Mouse (Mus musculus) intestine, embryonic 15.5 days (tissue): ENCODE data around the gene Dnajb6. TPM values are rescaled to one million over a fixed set of nuclear protein-coding genes. Genes with fewer than 3 reads are reported as not detected.

Experiments
- ATAC-seq: fragments of 200-750 bp; cut with Nextera tagmentation; 2 replicates; pipeline ENCODE4 v1.8.0; 2017; ENCODE audit warnings: moderate TSS enrichment, moderate library complexity
- H3K27ac ChIP-seq: fragments of 300-500 bp; sonication (generic); 2 replicates; pipeline ENCODE4 v1.5.1; 2015; ENCODE audit warnings: mild to moderate bottlenecking, inconsistent platforms
- H3K27me3 ChIP-seq: fragments of 300-500 bp; sonication (generic); replicated peaks from 2 replicates; pipeline ENCODE4 v1.6.1; 2015; ENCODE audit warnings: inconsistent platforms
- H3K36me3 ChIP-seq: fragments of 300-500 bp; sonication (generic); 2 replicates; pipeline ENCODE4 v1.6.1; 2015; ENCODE audit warnings: inconsistent platforms
- H3K4me1 ChIP-seq: fragments of 300-500 bp; sonication (generic); replicated peaks from 2 replicates; pipeline ENCODE4 v1.6.1; 2015; ENCODE audit warnings: inconsistent platforms
- H3K4me2 ChIP-seq: fragments of 300-500 bp; sonication (generic); replicated peaks from 2 replicates; pipeline ENCODE4 v1.6.1; 2015; ENCODE audit warnings: mild to moderate bottlenecking, inconsistent platforms
- H3K4me3 ChIP-seq: fragments of 300-500 bp; sonication (generic); replicated peaks from 2 replicates; pipeline ENCODE4 v1.5.1; 2015; ENCODE audit warnings: inconsistent platforms
- H3K9ac ChIP-seq: fragments of 300-500 bp; sonication (generic); 2 replicates; pipeline ENCODE4 v1.6.1; 2015; ENCODE audit warnings: inconsistent platforms
- H3K9me3 ChIP-seq: fragments of 300-500 bp; sonication (generic); 2 replicates; pipeline ENCODE4 v1.6.1; 2016; ENCODE audit warnings: inconsistent platforms
- WGBS: fragments of 180-500 bp; shearing (Covaris S2); methylation state at CpG from one replicate; pipeline ENCODE4 v1.1.7; 2015; 5-methylcytosine and 5-hydroxymethylcytosine counted together
- polyA plus RNA-seq: library from polyadenylated mRNA; unstranded; fragments of >200 nt; fragmentation: Nextera tagmentation; extraction: Ambion mirVana; gene quantifications from 2 replicates; pipeline ENCODE4 v1.2.1, GENCODE M21; 2015

The Dnajb6 gene
- polyA plus RNA-seq, 1 experiment from 2014 or later = 138 TPM

GRCm38 (mm10) chr5:29734831-29735510, 517 bp upstream of the Dnajb6 start:
- H3K4me2 ChIP-seq = peak overlapping the region; percentile 54
- H3K36me3 ChIP-seq = no peaks in the 10 kb centered on the region
- peak overlapping the region; percentile 74 for H3K9ac ChIP-seq
- ATAC-seq = peak; percentile 8
- peaks cover 12% of the 10 kb centered on the region for H3K4me1 ChIP-seq
- peak overlapping the region; percentile 96 for H3K27ac ChIP-seq
- H3K4me3 ChIP-seq = peak overlapping the region; percentile 58
- no peaks in the 10 kb centered on the region for H3K9me3 ChIP-seq
- 44% methylated on average over 6 of the region's 6 CpGs for WGBS
- no peaks in the 10 kb centered on the region for H3K27me3 ChIP-seq

- H3K9ac ChIP-seq = peak overlapping the region; percentile 74
Measured at GRCm38 (mm10) chr5:29736073-29736900, 799 bp downstream of the Dnajb6 start.

GRCm38 (mm10) chr5:29736942-29737341, 1.5 kb downstream of the Dnajb6 start:
- Histone ChIP-seq H3K4me2 (peak overlapping the region; percentile 54), H3K4me1 (peaks cover 12% of the 10 kb centered on the region), H3K36me3 (no peaks in the 10 kb centered on the region), H3K27me3 (no peaks in the 10 kb centered on the region), H3K9ac (peak overlapping the region; percentile 74), H3K4me3 (peak overlapping the region; percentile 58), H3K9me3 (no peaks in the 10 kb centered on the region), H3K27ac (no peak overlapping the region)
- ATAC-seq = no peak
- 47% methylated on average over 9 of the region's 9 CpGs for WGBS

More at GRCm38 (mm10) chr5:29736073-29736900, 799 bp downstream of the Dnajb6 start:
- H3K27ac ChIP-seq = peak overlapping the region; percentile 96
- H3K4me2 ChIP-seq = peak overlapping the region; percentile 54
- no peaks in the 10 kb centered on the region for H3K36me3 ChIP-seq
- under 1% methylated on average over 48 of the region's 48 CpGs for WGBS
- H3K27me3 ChIP-seq = no peaks in the 10 kb centered on the region
- peaks cover 12% of the 10 kb centered on the region for H3K4me1 ChIP-seq
- peak; percentile 66 for ATAC-seq
- H3K9me3 ChIP-seq = no peaks in the 10 kb centered on the region
- peak overlapping the region; percentile 58 for H3K4me3 ChIP-seq

GRCm38 (mm10) chr5:29737471-29737870, 2.0 kb downstream of the Dnajb6 start:
- Histone ChIP-seq H3K9ac (no peak overlapping the region), H3K4me3 (no peak overlapping the region), H3K36me3 (no peaks in the 10 kb centered on the region), H3K4me1 (peaks cover 12% of the 10 kb centered on the region), H3K4me2 (peak overlapping the region; percentile 54), H3K27ac (no peak overlapping the region), H3K27me3 (no peaks in the 10 kb centered on the region), H3K9me3 (no peaks in the 10 kb centered on the region)
- 86% methylated on average over 5 of the region's 5 CpGs for WGBS
- no peak for ATAC-seq

GRCm38 (mm10) chr5:29738076-29738475, 2.6 kb downstream of the Dnajb6 start:
- Histone ChIP-seq H3K27ac (no peak overlapping the region), H3K9ac (no peak overlapping the region), H3K4me1 (peaks cover 12% of the 10 kb centered on the region), H3K36me3 (no peaks in the 10 kb centered on the region), H3K27me3 (no peaks in the 10 kb centered on the region), H3K4me3 (no peak overlapping the region), H3K4me2 (no peak overlapping the region), H3K9me3 (no peaks in the 10 kb centered on the region)
- WGBS = 80% methylated on average over 4 of the region's 4 CpGs
- no peak for ATAC-seq

GRCm38 (mm10) chr5:29740651-29741050, 5.2 kb downstream of the Dnajb6 start:
- Histone ChIP-seq H3K4me1 (peaks cover 12% of the 10 kb centered on the region), H3K4me3 (no peak overlapping the region), H3K36me3 (no peaks in the 10 kb centered on the region), H3K27me3 (no peaks in the 10 kb centered on the region), H3K27ac (no peak overlapping the region), H3K9me3 (no peaks in the 10 kb centered on the region), H3K4me2 (no peak overlapping the region), H3K9ac (no peak overlapping the region)
- no peak for ATAC-seq
- 77% methylated on average over 1 of the region's 1 CpGs for WGBS

- no peak overlapping the region for H3K4me2 ChIP-seq
- no peaks in the 10 kb centered on the region for H3K36me3 ChIP-seq
- no peak for ATAC-seq
- no peak overlapping the region for H3K27ac ChIP-seq
- H3K27me3 ChIP-seq = no peaks in the 10 kb centered on the region
- peaks cover 12% of the 10 kb centered on the region for H3K4me1 ChIP-seq
- H3K9ac ChIP-seq = no peak overlapping the region
- no peak overlapping the region for H3K4me3 ChIP-seq
- 73% methylated on average over 4 of the region's 4 CpGs for WGBS
- no peaks in the 10 kb centered on the region for H3K9me3 ChIP-seq
Measured at GRCm38 (mm10) chr5:29741093-29741492, 5.6 kb downstream of the Dnajb6 start.

GRCm38 (mm10) chr5:29747661-29748060, 12.2 kb downstream of the Dnajb6 start:
- Histone ChIP-seq H3K4me1 (no peaks in the 10 kb centered on the region), H3K9ac (no peak overlapping the region), H3K4me3 (no peak overlapping the region), H3K4me2 (no peak overlapping the region), H3K36me3 (0 out of 2 replicates have a peak, but pooled peaks cover 4% of the 10 kb centered on the region), H3K27ac (no peak overlapping the region), H3K27me3 (no peaks in the 10 kb centered on the region), H3K9me3 (no peaks in the 10 kb centered on the region)
- WGBS = 96% methylated on average over 2 of the region's 2 CpGs
- ATAC-seq = no peak

GRCm38 (mm10) chr5:29751306-29751705, 15.8 kb downstream of the Dnajb6 start:
- H3K4me2 ChIP-seq = no peak overlapping the region
- no peaks in the 10 kb centered on the region for H3K27me3 ChIP-seq
- H3K9me3 ChIP-seq = no peaks in the 10 kb centered on the region
- no peaks in the 10 kb centered on the region for H3K4me1 ChIP-seq
- H3K36me3 ChIP-seq = peaks cover 12% of the 10 kb centered on the region; the same call in 1 of the 2 replicates
- no peak for ATAC-seq
- no peak overlapping the region for H3K27ac ChIP-seq
- no peak overlapping the region for H3K4me3 ChIP-seq
- no peak overlapping the region for H3K9ac ChIP-seq

- Histone ChIP-seq H3K9ac (no peak overlapping the region), H3K4me1 (no peaks in the 10 kb centered on the region), H3K27me3 (no peaks in the 10 kb centered on the region), H3K9me3 (no peaks in the 10 kb centered on the region), H3K36me3 (peaks cover 24% of the 10 kb centered on the region; the same call in 1 of the 2 replicates), H3K4me2 (no peak overlapping the region), H3K4me3 (no peak overlapping the region), H3K27ac (no peak overlapping the region)
- ATAC-seq = no peak
Measured at GRCm38 (mm10) chr5:29752894-29753293, 17.4 kb downstream of the Dnajb6 start.

- Histone ChIP-seq H3K9ac (no peak overlapping the region), H3K36me3 (peaks cover 20% of the 10 kb centered on the region; the same call in 1 of the 2 replicates), H3K4me1 (no peaks in the 10 kb centered on the region), H3K27ac (no peak overlapping the region), H3K9me3 (no peaks in the 10 kb centered on the region), H3K4me3 (no peak overlapping the region), H3K27me3 (no peaks in the 10 kb centered on the region), H3K4me2 (no peak overlapping the region)
- WGBS = 84% methylated on average over 5 of the region's 5 CpGs
- ATAC-seq = no peak
Measured at GRCm38 (mm10) chr5:29759318-29759717, 23.8 kb downstream of the Dnajb6 start.

GRCm38 (mm10) chr5:29770935-29771334, 35.4 kb downstream of the Dnajb6 start:
- no peak for ATAC-seq
- Histone ChIP-seq H3K4me3 (no peak overlapping the region), H3K9me3 (no peaks in the 10 kb centered on the region), H3K9ac (no peak overlapping the region), H3K36me3 (peaks cover 8% of the 10 kb centered on the region; the same call in 1 of the 2 replicates), H3K27ac (no peak overlapping the region), H3K4me2 (no peak overlapping the region), H3K27me3 (no peaks in the 10 kb centered on the region), H3K4me1 (no peaks in the 10 kb centered on the region)
- 80% methylated on average over 1 of the region's 1 CpGs for WGBS
